Mouse (Mus musculus) heart, adult 2 months (tissue): Measurements from ENCODE around the gene Srgap2. TPM values are rescaled to one million over a fixed set of nuclear protein-coding genes. Genes with fewer than 3 reads are reported as not detected.

Experiments
- DNase-seq, 2 experiments: peaks; one replicate each; pipeline ENCODE4 v3.0.0; 2021
- H3K27ac ChIP-seq: fragments of 200-600 bp; 2 replicates; pipeline ENCODE4 v1.8.1; 2022
- H3K27me3 ChIP-seq: fragments of 200-500 bp; 2 replicates; pipeline ENCODE4 v1.6.1; 2012; ENCODE audit warnings: mild to moderate bottlenecking, low read length, inconsistent platforms, mixed read lengths; ENCODE audit not compliant: control insufficient read depth, insufficient read depth
- H3K36me3 ChIP-seq: fragments of 200-500 bp; 2 replicates; pipeline ENCODE4 v1.6.1; 2012; ENCODE audit warnings: low read length, inconsistent platforms; ENCODE audit not compliant: control insufficient read depth, insufficient read depth
- H3K4me1 ChIP-seq: fragments of 200-500 bp; 2 replicates; pipeline ENCODE4 v1.6.1; 2011; ENCODE audit warnings: low read length; ENCODE audit not compliant: control insufficient read depth, insufficient read depth
- H3K4me3 ChIP-seq: fragments of 200-600 bp; 2 replicates; pipeline ENCODE4 v1.8.1; 2022
- H3K79me2 ChIP-seq: fragments of 200-500 bp; replicated peaks from 2 replicates; pipeline ENCODE4 v1.6.1; 2012; ENCODE audit warnings: mild to moderate bottlenecking, inconsistent platforms, low read length, moderate library complexity, mixed read lengths; ENCODE audit not compliant: control insufficient read depth, insufficient read depth
- H3K9ac ChIP-seq: fragments of 200-500 bp; 2 replicates; pipeline ENCODE4 v1.6.1; 2012; ENCODE audit warnings: low read depth, mild to moderate bottlenecking, control low read depth, inconsistent platforms, low read length, mixed read lengths
- CTCF ChIP-seq: fragments of 200-600 bp; IDR thresholded peaks from 2 replicates; pipeline ENCODE4 v1.8.1; 2022; ENCODE audit warnings: antibody characterized with exemption, mild to moderate bottlenecking, moderate library complexity
- EP300 ChIP-seq: fragments of 200-500 bp; IDR thresholded peaks from 2 replicates; pipeline ENCODE4 v1.6.1; 2011; ENCODE audit warnings: low read depth, low read length, control low read depth; ENCODE audit not compliant: insufficient read depth
- POLR2A ChIP-seq: fragments of 200-500 bp; IDR thresholded peaks from 2 replicates; pipeline ENCODE4 v1.6.1; 2011; ENCODE audit warnings: mild to moderate bottlenecking, low read depth, low read length, control low read depth; ENCODE audit not compliant: insufficient read depth
- WGBS: fragments of 180-500 bp; shearing (Covaris S2); methylation state at CpG from one replicate; pipeline ENCODE4 v1.1.7; 2018; 5-methylcytosine and 5-hydroxymethylcytosine counted together
- intact Hi-C: fragments of 180-260 bp; cut with DNase I; formaldehyde crosslinking; loops from one replicate; pipeline ENCODE4 v1.15.1; 2025
- polyA plus RNA-seq: library from polyadenylated mRNA; depleted of rRNA; stranded (reverse); fragments of >200 nt; gene quantifications from 2 replicates; pipeline ENCODE4 v1.2.3, GENCODE M21; 2012
- total RNA-seq, 2 experiments: library from RNA; stranded (reverse); gene quantifications; 2 replicates each; pipeline ENCODE4 v1.2.3; 2021

Gene Srgap2
- total and polyA plus RNA-seq, 3 experiments, result 15.2 to 20.5 (median 15.9) TPM

DNA sequence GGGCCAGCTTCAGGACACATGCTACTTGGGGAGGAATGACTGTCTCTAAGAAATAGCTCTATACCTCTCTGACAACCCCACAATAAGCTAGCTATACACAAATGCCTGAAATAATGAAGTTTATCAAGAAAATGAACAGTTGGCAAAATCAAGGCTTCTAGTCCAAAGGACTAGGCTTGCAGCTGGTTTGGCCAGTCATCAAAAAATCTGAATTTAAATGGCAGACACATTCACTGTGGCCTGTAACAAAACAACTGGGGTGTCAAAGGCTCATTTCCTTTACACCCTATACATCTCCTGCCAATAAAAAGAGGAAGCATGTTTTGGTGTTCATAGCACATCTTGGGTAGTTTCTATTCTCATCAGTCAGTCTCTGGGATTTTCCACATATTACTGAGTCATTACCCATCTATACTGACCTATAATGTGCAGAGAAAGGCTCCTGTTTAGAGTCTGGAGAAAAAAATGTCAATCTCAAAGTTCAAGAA lies 53.5 kb downstream of the Srgap2 start:
- Histone ChIP-seq H3K79me2 (0 out of 2 replicates have a peak, but pooled peaks cover 2% of the 10 kb centered on the region), H3K36me3 (peaks cover 24% of the 10 kb centered on the region), H3K4me3 (no peak overlapping the region), H3K4me1 (peaks cover 11% of the 10 kb centered on the region), H3K9ac (no peak overlapping the region), H3K27ac (peak overlapping the region; percentile 24; the same call in 1 of the 2 replicates), H3K27me3 (no peaks in the 10 kb centered on the region)
- TF ChIP-seq EP300 (no peak), POLR2A (no peak), CTCF (no peak)
- DNase-seq, result no peak
- intact Hi-C loops, result no loop called here

DNA sequence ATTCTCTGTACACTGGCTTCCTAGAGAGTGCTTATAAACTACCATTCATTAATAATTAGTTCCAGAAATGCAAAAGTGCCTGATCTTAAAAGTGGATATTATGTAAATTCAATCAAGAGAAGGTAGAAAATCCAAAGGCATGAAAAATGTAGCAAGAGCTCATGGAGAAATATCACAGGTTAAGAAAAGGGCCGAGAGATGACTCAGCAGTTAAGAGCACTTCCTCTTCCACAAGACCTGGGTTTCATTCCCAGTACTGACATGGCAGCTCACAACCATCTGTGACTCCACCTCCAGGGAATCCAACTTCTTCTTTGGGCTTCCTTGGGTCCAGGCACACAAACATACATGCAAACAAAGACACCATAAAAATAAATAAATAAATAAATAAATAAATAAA lies 56.6 kb downstream of the Srgap2 start:
- Histone ChIP-seq H3K4me1 (peaks cover 13% of the 10 kb centered on the region), H3K79me2 (peaks cover 2% of the 10 kb centered on the region), H3K36me3 (peaks cover 14% of the 10 kb centered on the region), H3K27ac (no peak overlapping the region), H3K27me3 (no peaks in the 10 kb centered on the region), H3K9ac (no peak overlapping the region), H3K4me3 (no peak overlapping the region)
- no peak for DNase-seq
- TF ChIP-seq EP300 (no peak), CTCF (no peak), POLR2A (no peak)
- 83% methylated on average over 1 of the region's 1 CpGs for WGBS
- intact Hi-C loops, result no loop called here

- Histone ChIP-seq H3K9ac (no peak overlapping the region), H3K79me2 (peaks cover 3% of the 10 kb centered on the region), H3K4me3 (no peak overlapping the region), H3K27ac (no peak overlapping the region), H3K36me3 (peaks cover 11% of the 10 kb centered on the region), H3K4me1 (peaks cover 11% of the 10 kb centered on the region), H3K27me3 (no peaks in the 10 kb centered on the region)
- DNase-seq, result no peak
- no peak for TF ChIP-seq CTCF
- TF ChIP-seq POLR2A, result no peak
- no peak for TF ChIP-seq EP300
- intact Hi-C loops, result no loop called here
- WGBS, result 78% methylated on average over 4 of the region's 4 CpGs
Observed at GRCm38 (mm10) chr1:131465855-131466254, 61.3 kb downstream of the Srgap2 start.

DNA sequence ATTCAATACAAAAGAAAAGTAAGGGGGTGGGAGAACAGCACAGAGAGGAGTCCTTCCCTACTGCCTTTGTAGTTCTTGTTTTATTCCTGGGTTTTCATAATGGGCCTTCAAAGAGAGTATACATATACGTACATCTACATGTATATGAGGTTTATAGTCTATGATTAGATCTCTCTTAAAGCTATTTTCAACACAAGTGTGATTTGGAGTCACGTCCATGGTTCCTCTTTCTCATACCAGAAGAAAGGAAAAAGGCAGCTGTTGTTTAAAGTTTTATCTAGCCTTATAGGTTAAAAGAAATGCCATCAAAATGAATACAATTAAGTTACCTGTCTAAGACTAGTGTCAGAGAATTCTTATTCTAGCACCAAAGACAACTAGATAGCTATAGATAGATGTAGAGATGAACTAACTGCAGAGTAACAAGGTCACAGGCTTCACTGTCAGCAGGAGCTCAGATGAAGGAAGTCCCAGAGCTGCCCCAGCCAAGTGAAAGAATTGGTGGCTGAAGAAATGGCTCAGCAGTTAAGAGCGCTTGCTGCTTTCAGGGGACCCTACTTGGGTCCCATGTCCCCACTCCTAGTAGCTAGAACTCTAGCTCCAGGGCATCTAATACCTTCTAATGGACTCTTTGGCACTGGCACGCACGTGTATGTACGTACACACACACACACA lies 63.1 kb downstream of the Srgap2 start:
- no peaks in the 10 kb centered on the region for H3K27me3 ChIP-seq
- intact Hi-C loops, result no loop called here
- H3K36me3 ChIP-seq, result peaks cover 4% of the 10 kb centered on the region
- TF ChIP-seq CTCF, result no peak
- TF ChIP-seq POLR2A, result no peak
- TF ChIP-seq EP300, result no peak
- DNase-seq, result no peak
- WGBS, result 85% methylated on average over 6 of the region's 6 CpGs
- peaks cover 3% of the 10 kb centered on the region for H3K79me2 ChIP-seq
- peaks cover 7% of the 10 kb centered on the region for H3K4me1 ChIP-seq
- H3K27ac ChIP-seq, result no peak overlapping the region
- no peak overlapping the region for H3K9ac ChIP-seq
- no peak overlapping the region for H3K4me3 ChIP-seq

DNA sequence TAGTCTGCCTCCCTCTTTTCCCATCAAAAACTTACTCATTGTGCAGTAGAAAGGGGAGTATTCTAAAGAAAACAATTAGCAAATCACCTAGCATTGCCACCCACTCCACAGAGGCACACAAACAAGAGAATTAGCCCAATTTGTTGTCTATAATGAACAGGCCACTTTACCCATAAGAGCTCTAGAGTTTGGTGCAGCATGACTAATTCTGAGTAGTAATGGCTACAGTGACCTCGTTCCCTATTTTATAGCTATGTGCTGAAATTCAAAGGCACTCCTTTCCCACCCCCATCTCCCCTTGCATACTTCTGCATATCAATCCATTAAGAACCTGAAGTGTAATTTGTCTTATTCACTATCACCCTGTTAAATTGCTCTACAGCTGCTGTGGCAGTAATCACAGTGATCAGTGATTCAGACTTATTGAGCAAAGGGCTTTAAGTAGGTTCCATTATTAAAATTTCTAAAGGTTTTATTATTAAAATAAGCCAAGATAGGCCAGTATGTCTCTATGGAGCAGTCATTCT lies 64.5 kb downstream of the Srgap2 start:
- Histone ChIP-seq H3K79me2 (peaks cover 2% of the 10 kb centered on the region; the same call in 1 of the 2 replicates), H3K27me3 (no peaks in the 10 kb centered on the region), H3K27ac (no peak overlapping the region), H3K9ac (no peak overlapping the region), H3K4me3 (no peak overlapping the region), H3K36me3 (peaks cover 4% of the 10 kb centered on the region; the same call in 1 of the 2 replicates), H3K4me1 (peaks cover 6% of the 10 kb centered on the region)
- 97% methylated on average over 1 of the region's 1 CpGs for WGBS
- DNase-seq, result no peak
- TF ChIP-seq POLR2A, result no peak
- TF ChIP-seq CTCF, result no peak
- no peak for TF ChIP-seq EP300
- intact Hi-C loops, result no loop called here

DNA sequence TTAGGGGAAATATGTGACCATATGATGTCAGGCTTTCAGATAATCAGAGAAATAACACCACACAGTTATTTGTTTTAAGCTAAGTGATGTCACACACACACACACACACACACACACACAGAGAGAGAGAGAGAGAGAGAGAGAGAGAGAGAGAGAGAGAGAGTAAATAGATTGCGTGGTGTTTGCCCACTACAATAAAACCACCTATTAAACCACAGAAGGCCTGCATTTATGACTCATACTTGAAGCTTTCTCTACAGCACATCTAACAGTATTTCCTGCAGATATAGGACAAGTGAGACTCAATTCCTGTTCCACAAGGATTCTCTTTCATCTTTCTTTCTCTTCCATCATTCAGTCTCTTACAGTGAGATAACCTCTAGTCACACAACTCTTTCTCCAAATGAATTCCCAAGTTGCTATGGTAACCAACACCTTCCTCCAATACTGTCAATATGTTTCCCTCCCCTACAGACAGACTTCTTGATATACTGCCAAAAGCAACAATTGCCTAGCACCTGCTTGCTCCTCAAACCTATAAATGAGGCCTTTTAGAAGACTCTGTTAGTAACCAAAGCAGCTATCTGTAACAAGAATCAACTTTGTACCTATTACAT lies 66.1 kb downstream of the Srgap2 start:
- H3K27ac ChIP-seq, result no peak overlapping the region
- H3K4me1 ChIP-seq, result peaks cover 4% of the 10 kb centered on the region
- no peak overlapping the region for H3K9ac ChIP-seq
- H3K36me3 ChIP-seq, result peaks cover 4% of the 10 kb centered on the region; the same call in 1 of the 2 replicates
- 40% methylated on average over 1 of the region's 1 CpGs for WGBS
- DNase-seq, result no peak
- TF ChIP-seq POLR2A (no peak), EP300 (no peak), CTCF (no peak)
- intact Hi-C loops, result no loop called here
- H3K27me3 ChIP-seq, result no peaks in the 10 kb centered on the region
- H3K79me2 ChIP-seq, result peaks cover 2% of the 10 kb centered on the region; the same call in 1 of the 2 replicates
- H3K4me3 ChIP-seq, result no peak overlapping the region
